Mouse (Mus musculus) gastrocnemius, postnatal 10 days (tissue): ENCODE data around the gene Krtap16-1. TPM values are rescaled to one million over a fixed set of nuclear protein-coding genes. Genes with fewer than 3 reads are reported as not detected.

Experiments
- DNase-seq: peaks from one replicate; pipeline ENCODE4 v3.0.0; 2021; ENCODE audit warnings: mixed read lengths
- long read RNA-seq, 2 experiments: library from polyadenylated mRNA; stranded (forward); transcript quantifications; one replicate each; pipeline ENCODE4 v2.0.0; 2021
- total RNA-seq, 2 experiments: library from RNA; stranded (reverse); gene quantifications; 2 replicates each; pipeline ENCODE4 v1.2.3; 2021

The Krtap16-1 gene
- not detected for total RNA-seq
- long read RNA-seq, experiment 1, result 0 reads
- long read RNA-seq, experiment 2, result 0 reads

GRCm38 (mm10) chr11:99986180-99986647 is at the start of gene Krtap16-1:
Gene Krtap16-1, minus strand, starts transcription at chr11:99986597.
- DNase-seq, result peak; percentile 10

- no peak for DNase-seq
These were observed 43.4 kb upstream of the Krtap16-1 start, which contains the start of gene Krt33b for GRCm38 (mm10) chr11:100029768-100030167. Gene Krt33b, minus strand, starts transcription at chr11:100029868.

- DNase-seq, result no peak
These were observed 35.0 kb upstream of the Krtap16-1 start for GRCm38 (mm10) chr11:100021438-100021837.

GRCm38 (mm10) chr11:100019466-100019865 is 33.1 kb upstream of the Krtap16-1 start:
- no peak for DNase-seq

- no peak for DNase-seq
These were observed 29.7 kb upstream of the Krtap16-1 start, which contains the start of gene Krt33a for GRCm38 (mm10) chr11:100016112-100016511. Gene Krt33a, minus strand, starts transcription at chr11:100016212.

- no peak for DNase-seq
These were observed 27.3 kb upstream of the Krtap16-1 start for GRCm38 (mm10) chr11:100013691-100014171.

- DNase-seq, result no peak
These were observed 24.3 kb upstream of the Krtap16-1 start for GRCm38 (mm10) chr11:100010682-100011081.

- DNase-seq, result no peak
These were observed 21.9 kb upstream of the Krtap16-1 start for GRCm38 (mm10) chr11:100008336-100008735.

GRCm38 (mm10) chr11:100006624-100007023 is 20.2 kb upstream of the Krtap16-1 start:
- no peak for DNase-seq

- no peak for DNase-seq
These were observed 19.5 kb upstream of the Krtap16-1 start for GRCm38 (mm10) chr11:100005905-100006304.

GRCm38 (mm10) chr11:100004846-100005245 is 18.4 kb upstream of the Krtap16-1 start:
- DNase-seq, result peak; percentile 36

- DNase-seq, result no peak
These were observed 12.7 kb upstream of the Krtap16-1 start for GRCm38 (mm10) chr11:99999091-99999490.

GRCm38 (mm10) chr11:99994384-99994661 is 7.9 kb upstream of the Krtap16-1 start:
- no peak for DNase-seq

- no peak for DNase-seq
These were observed 7.4 kb upstream of the Krtap16-1 start, which contains the start of gene Krtap17-1 for GRCm38 (mm10) chr11:99993620-99994383. Gene Krtap17-1, minus strand, starts transcription at chr11:99993994.

GRCm38 (mm10) chr11:99990571-99990970 is 4.2 kb upstream of the Krtap16-1 start:
- DNase-seq, result no peak

- DNase-seq, result no peak
These were observed 3.5 kb upstream of the Krtap16-1 start for GRCm38 (mm10) chr11:99989881-99990405.

- DNase-seq, result no peak
These were observed 2.1 kb upstream of the Krtap16-1 start for GRCm38 (mm10) chr11:99988530-99988929.

GRCm38 (mm10) chr11:99985291-99986092 is 905 bp downstream of the Krtap16-1 start:
- peak; percentile 41 for DNase-seq

GRCm38 (mm10) chr11:99983442-99983841 is 3.0 kb downstream of the Krtap16-1 start:
- DNase-seq, result no peak

- DNase-seq, result no peak
These were observed 3.7 kb downstream of the Krtap16-1 start for GRCm38 (mm10) chr11:99982731-99983130.

- DNase-seq, result no peak
These were observed 7.4 kb downstream of the Krtap16-1 start, which contains the start of gene Krtap29-1 for GRCm38 (mm10) chr11:99978953-99979352. Gene Krtap29-1, minus strand, starts transcription at chr11:99979053.

- DNase-seq, result no peak
These were observed 20.4 kb downstream of the Krtap16-1 start for GRCm38 (mm10) chr11:99965961-99966360.

GRCm38 (mm10) chr11:99964213-99964612 is 22.2 kb downstream of the Krtap16-1 start:
- DNase-seq, result no peak
